Mouse (Mus musculus) kidney, postnatal 36 days (tissue): ENCODE measurements around the gene Maea.
A peak's percentile ranks its signal among the peaks of the same experiment; 100 is the strongest.
"Not testable (repeated sequence)": the region's sequence is repeated elsewhere in the genome, so short reads cannot be mapped to it uniquely, and the experiment has no call there.

Experiments
- DNase-seq, 2 experiments: peaks; one replicate each; pipeline ENCODE4 v3.0.0; 2021 to 2022; ENCODE audit warnings: mixed read lengths in 2 of 2

The Maea gene

DNA sequence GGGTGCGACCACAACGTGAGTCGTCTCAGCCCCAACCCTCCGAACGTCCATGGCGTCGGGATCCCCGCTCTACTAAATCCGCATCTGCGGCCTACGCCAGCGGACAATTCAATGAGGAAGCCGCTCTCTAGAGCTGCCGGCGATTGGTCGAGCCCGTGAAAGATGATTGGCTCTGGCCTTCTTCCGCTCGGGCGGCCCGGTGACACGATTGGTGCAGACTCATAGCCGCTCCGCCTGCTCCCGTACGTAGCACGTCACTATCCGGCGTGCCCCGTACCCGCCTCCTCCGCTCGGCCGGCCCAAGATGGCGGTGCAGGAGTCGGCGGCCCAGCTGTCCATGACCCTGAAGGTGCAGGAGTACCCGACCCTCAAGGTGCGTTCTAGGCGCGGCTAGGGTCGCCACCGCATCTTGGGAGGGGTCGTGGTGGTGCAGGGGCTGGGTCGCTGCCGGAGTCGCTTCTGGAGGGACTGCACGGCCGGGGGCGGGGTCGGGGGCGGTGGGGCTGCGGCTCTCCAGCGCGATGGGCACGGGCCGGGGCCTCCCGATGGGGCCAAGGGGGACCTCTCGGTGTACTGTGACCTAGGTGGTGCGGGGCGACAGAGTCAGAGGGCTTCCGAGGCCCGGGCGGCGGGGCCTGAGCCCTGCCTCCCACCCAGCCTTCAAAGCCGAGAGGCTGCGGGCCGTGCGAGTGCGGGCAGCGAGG lies at the start of gene Maea:
Gene Maea (plus strand): TSS at position 237 of the 704 bp plus-strand sequence.
- DNase-seq: peak; percentile 96 to 98

DNA sequence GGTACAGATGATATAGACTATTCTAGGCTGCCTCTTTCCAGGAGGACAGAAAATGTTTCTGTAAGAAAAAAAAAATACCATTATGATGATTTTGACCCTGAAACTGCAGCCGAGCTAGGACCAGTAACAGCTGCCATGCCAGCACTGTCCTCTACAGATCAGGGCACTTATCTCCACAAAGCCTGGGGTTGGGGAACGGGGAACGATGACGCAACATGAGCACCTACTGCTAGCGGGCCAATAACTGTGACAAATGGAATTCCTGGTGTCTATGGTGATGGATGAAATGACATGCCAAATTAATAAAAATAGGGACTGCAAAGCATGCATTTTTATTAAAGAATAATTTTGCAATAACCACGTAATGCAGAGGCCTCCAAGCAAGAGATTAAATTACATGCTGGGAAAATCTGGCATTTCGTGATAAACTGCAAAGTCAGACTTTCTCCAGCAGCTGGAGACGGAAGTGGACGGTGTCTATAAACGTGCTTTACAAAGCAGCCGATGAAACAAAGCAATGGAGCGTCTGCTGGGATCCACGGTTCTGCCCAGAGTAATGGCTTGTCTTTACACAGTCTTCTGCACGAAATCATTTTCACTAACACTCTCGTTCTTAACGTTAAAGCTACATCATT lies 41.4 kb upstream of the Maea start:
- DNase-seq: no peak

DNA sequence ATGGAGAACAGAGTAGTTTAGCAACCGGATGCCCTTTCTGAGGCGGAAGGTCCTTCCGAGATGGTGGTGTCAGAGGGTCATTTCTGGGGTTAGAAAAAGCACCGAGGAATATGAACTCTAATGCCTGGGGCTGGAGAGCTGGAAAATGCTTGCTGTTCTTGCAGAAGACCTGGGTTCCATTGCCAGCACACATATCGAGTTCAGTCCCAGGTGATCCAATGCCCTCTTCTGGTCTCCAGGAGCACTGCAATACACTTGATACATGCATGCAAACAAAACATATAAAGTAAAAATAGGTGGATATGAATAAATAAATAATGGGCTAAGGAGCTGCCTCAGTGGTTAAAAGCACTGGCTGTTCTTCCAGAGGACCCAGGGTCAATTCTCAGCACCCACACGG lies 38.1 kb upstream of the Maea start:
- peak; percentile 47 to 72 for DNase-seq

DNA sequence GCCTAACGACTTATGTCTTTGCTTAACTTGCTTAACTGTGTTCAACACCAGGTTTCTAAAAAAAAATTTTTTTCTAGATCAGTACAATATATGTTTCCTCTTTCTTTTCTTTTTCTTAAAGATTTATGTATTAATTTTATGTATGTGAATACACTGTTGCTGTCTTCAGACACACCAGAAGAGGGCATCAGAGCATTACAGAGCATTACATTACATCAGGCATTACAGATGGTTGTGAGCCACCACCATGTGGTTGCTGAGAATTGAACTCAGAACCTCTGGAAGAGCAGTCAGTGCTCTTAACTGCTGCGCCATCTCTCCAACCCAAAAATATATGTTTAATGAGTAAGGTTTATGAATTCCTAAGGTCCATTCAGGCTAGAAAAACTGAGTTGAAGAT lies 33.5 kb upstream of the Maea start:
- no peak for DNase-seq

DNA sequence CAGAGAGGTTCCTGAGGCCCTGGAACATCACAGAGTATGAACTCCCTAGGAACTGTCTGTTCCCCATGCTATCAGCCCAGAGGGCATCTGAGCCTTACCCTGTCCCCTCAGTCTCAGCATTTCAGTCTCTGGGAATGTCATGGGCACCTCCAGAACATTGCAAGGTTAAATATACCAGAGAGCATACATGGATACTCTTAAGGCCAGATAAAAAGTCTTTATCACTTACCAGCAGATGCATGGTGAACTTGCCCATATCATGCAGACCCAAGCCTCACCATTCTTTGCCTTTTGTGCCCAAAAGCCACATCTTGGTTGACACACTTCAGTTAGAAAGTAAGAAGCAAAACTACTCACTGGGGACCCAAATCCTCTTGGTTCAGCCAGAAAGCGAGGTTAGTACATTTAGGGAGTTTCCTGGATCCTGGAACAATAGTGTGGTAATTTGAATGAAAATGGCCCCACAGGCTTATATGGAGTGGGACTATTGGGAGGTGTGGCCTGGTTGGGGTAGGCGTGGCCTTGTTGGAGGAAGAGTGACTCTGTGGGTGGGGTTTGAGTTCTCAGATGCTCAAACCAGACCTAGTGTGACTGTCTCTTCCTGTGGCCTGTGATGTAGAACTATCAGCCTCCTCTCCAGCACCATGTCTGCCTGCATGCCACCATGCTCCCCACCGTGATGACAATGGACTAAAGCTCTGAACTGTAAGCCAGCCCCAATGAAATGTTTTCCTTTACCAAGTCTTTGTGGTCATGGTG lies 24.4 kb upstream of the Maea start:
- no peak for DNase-seq

DNA sequence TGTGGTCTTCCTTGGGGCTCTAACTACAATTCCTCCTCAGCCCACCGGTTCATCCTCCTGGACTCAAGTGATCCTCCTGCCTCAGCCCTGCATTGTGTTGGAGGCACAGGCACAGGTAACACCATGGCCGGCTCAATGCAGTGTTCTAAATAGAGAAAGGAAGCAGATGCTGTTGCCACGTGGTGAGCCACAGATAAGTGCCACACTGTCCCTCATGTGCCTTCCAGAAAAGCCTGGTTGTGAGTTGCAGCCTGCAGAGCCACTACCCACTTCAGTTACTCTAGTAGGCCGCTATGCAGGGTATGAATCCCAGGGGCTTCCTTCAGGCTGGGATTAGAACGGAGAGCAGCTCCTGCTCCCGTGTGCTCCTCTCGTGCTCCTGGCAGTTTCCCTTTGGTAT lies 23.1 kb upstream of the Maea start:
- no peak for DNase-seq

DNA sequence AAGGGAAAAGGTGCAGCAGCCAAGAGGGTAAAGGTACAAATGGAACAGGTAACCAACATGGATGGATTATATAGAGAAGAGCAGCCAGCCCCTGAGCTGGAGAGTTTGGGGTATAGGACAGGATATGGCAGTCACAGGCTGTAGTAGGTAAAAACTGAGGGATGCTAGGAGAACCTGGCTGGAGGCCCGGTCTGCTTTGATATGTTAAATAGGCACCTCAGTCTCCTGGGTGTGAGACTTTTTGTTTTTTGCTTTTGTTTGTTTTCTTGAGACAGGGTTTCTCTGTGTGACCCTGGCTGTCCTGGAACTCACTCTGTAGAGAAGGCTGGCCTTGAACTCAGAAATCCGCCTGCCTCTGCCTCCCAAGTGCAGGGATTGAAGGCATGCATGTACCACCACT lies 10.8 kb upstream of the Maea start:
- no peak for DNase-seq

DNA sequence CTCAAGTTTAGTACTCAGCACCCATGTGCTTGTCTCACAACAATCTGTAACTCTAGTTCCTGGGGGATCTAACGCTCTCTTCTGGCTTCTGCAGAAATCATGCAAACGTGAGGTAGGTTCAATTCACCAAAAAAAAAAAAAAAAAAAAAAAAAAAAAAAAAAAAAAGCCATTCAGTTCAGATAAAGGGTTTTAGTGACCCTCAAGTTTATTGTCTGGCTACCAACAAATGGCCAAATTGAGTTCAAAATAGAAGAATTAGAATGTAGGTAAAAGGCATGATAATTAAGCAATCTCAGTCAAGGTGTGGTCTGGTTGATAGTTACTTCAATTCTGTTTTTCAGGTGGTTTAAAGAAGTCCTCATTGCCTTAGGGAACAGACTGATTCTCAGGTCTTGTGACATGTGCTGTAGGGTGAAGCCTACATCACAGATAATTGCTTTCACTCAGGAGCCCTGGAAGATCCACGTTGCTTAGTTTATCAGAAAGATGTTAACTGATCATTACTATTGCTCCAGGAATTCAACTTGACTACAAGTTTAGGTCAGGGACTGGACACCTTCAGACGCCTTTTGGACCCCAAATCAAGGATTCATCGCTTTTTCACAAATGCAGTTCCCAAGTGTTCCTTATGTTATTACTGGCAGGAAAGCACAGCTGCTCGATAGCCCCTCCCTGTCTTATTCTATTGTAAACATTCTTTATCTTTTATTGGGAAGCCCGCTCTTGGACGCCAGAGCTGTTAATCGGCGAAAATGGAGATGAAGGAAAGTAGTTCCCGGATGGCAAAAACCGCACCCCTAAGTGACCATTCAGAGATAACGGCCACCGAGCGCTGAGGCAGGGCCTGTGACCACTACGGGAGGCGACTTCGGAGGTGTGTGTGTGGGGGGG lies 682 bp upstream of the Maea start:
- no peak for DNase-seq

DNA sequence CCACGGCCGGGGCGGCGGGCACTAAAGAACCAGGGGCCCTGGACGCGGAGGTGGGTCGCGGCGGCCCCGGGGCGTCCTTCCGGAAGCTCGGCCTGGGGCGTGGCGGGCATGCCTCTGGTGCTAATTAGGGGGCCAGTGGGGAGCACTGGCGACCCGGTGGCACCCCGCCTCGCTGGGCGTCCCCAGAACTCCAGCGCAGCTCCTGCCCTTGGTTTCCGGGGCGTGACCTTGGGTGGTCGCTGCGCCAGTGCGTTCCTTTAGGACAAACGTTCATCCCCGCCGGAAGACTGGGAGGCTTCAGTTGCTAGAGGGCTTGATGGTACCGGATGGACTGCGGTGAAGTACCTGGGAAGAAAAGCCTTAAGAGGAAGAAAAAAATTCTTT lies 660 bp downstream of the Maea start:
- DNase-seq: peak in 1 of 2 experiments; percentile 62

DNA sequence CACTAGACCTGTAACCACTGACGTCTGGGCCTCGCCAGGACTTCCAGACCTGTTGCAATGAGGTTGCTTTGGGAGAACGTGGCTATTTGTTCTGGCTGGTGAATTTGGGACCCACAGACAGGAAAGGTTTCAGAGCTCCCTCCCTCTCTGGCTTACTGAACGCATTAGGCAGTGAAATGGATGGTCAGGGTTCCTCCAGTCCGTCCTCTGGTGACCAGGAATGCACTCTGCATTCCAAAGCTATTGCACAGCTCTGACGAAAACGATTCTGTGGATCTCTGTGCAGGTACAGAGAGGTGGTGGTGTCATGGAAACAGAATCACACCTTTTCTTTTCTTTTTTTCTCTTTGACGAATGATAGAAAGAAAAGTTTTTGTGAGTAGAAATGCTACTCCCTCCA lies 1.9 kb downstream of the Maea start:
- DNase-seq: no peak

DNA sequence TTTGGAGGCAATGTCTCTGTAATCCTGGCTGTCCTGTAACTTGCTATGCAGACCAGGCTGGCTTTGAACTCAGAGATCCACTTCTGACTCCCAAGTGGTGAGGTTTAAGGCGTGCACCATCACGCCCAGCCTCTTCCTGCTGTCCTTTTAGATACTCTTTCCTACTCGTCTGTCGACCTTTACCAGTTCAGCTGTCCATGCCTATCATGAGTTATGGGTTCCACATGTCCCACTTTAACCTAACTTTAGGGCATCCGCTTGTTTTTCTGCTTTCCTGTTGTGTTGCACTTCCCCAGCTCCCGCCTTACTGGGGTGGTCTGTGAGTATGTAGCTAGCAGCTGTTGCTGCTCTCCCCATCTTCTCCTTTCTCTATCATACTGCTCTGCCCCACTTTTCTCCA lies 5.9 kb downstream of the Maea start:
- no peak for DNase-seq

DNA sequence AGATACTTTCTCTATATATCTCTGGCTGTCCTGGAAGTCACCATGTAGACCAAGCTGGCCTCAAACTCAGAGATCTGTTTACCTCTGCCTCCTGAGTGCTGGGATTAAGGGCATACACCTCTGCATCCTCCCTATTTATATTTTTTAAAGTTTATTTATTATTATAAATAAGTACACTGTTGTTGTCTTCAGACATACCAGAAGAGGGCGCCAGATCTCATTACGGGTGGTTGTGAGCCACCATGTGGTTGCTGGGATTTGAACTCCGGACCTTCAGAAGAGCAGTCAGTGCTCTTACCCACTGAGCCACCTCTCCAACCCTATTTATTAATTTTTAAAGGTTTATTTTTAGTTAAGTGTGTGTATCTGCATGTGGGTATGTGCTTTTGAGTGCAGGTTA lies 6.9 kb downstream of the Maea start:
- not testable (repeated sequence) for DNase-seq

DNA sequence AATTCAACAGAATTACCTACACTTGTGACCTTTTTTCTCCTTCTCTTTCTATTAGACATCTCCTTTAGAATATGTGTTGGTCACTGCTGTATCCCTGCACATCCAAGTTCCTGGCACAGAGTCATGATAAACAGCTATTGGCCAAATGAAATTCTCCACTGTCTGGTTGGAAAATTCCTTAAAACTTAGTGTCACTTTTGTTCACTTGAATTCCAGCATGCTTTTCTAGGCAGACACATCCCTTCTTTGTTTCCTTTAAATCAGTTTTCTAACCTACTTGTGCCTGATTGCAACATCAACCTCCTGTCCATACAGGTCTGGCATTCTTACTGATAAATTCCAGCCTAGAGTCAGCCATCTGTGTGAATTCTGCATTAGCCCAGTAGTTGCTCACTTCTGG lies 7.5 kb downstream of the Maea start:
- no peak for DNase-seq

DNA sequence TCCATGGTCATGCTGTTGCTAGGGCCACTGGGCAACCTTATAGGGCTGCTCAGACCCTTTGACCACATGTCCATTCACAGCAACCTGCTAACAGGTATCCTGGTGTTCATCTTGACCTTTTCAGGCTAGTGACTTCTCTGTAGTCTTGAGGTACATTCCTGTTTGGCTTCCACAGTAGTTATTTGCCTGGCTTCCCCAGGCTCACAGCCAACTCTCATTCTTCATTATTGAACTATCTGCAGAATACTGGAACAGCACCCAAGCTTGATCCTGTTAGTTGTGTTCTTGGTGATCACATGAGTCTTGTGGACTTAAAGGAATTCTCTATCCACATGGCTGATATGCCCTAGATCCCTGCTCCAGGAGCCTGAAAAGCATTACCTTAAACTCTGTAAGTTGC lies 8.3 kb downstream of the Maea start:
- DNase-seq: peak; percentile 54 to 65

DNA sequence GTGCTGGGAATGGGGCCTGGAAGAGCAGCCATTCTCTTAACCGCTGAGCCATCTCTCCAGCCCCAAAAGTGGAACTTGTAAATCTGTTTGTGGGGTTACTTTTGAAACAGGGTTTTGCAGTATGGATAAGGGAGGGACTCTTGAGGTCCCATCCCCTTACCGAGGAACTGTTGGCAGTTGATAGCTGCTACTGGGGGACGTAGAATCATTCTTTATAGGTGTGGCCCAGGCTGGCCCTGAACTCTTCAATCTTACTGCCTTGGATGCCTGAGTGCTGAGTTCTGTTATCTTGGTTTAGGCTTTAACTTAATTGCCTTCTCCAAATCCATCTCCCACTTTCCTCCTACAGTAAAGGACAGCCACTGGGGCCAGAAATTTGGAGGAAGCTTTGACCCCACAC lies 8.8 kb downstream of the Maea start:
- DNase-seq: no peak

DNA sequence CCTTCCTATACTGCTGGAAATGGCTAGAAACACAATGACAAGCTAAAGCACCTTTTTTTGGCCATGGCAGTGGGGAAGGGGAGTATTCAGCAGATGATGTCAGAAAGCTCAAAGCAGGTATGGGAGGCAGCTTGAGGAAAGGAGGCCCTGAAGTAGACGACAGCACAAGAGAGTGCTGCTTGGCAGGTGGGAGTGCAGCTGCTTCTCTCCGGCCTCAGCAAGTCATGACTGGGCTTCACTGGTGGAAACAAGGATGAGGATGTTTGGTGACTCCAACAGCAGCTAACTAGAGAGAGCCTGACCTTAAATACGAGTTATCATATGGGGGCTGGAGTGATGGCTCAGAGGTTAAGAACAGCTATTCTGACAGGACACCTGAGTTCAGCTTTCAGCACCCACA lies 12.3 kb downstream of the Maea start:
- no peak for DNase-seq

DNA sequence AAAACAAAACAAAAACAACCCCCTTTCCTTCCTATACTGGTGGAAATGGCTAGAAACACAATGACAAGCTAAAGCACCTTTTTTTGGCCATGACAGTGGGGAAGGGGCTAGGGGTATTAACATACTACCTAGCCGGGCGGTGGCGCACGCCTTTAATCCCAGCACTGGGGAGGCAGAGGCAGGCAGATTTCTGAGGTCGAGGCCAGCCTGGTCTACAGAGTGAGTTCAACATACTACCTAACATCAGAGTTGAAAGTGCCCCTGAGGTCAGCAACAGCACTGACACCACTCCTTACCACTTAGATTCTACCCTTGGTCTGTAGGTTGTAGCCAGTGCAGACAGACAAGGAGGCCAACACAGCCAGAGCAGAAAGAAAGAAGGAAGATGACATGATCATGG lies 13.9 kb downstream of the Maea start:
- no peak for DNase-seq

DNA sequence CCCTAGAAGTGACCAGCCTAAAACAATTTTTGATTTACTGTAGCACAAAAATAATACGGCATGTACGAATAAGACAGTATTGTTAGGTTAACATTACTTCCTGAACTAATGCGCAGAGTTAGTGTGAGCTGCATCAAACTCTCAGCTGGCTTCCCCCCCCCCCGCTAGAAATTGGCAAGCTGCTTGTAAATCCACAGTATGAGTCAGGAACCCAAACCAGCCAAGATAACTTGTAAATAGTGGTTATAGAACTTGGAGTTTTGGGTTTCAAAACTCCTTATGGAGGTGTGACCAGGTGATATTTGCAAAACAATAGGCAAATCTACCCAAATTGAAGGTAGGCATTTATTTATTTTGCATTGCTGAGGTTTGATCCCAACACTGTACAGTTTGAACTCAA lies 14.4 kb downstream of the Maea start:
- no peak for DNase-seq

DNA sequence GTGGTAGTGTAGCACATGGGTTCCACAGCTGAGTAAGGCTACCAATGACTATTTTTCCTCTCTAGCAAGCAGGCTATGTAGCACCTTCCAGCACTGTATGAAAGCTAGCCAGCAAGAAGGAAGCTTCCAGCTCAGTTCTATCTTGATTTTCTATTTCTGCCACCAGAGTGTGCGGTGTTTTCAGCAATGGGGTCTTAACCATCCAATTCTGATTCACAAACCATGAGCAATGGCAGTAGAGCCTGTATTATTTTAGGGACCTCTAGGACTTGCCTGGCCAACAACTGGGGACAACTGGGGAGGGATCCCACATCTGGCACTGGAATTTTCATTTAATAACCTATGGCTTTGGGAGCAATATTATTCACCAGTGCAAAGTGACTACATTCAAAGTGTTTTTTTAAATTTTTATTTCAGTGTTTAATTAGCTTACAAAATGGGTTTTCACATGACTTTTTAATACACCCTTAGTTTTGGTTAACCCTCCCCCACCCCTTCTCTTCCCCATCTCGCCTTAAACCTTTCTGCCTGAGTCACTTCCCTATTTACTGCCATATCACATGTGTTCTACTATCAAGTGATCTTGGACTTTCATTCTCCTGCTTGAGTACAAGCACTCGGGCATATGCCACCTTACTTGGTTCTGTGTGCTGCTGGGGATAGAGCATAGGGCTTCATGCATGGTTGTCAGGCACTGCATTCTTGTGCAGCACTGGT lies 16.4 kb downstream of the Maea start:
- DNase-seq: no peak

DNA sequence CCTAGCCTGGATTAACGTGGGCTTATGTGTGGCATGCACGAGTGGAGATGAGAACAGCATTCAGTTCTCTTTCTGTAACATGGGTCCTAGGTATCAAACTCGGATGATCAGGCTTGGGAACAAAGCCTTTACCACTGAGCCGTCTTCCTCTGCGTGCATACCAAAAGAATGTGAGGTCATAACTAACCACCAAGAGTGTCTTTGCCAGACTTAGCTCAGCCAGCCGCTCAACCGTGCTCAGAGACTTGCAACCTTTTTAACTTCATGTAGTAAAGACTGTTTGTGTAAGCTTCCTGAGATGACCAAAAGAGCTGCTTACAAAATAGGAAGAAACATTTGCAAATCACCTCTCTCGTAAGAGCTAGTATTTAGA lies 16.9 kb downstream of the Maea start:
- peak in 1 of 2 experiments; percentile 29 for DNase-seq

DNA sequence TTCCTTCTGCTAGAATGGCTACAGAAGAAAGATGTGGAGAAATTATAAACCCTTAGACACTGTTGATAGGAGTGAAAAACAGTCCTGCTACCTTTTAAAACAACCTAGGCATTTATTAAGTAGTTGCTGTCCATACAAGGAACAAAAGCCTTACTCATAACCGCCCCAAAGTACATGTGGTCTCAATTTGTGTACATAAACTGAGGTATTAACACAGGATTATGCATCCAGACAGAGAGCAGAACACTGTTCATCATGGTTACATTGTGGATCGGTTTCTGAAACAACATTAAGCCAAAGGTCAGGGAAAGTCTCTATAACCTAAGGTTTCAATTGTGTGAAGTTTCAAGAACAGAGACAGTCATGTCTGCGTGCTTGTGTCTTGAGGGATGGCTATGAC lies 17.7 kb downstream of the Maea start:
- no peak for DNase-seq

DNA sequence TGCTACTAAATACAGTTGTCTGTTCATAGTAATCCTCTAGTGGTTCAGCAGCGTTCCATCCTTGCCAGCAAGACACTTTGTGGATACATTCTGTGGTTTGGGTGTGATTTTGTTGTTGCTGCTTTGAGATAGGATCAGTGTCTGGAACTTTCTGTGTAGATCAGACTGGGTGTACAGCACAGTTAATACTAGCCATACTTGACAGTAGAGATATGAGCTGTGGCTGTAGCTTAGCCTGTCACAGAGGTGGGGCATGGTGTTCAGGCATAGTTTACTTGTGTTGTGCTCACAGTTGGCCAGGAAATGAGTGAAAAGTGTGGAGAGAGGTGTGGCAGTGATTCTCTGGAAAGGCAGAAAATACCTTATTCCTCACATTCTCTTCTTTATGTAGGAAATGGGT lies 22.2 kb downstream of the Maea start:
- no peak for DNase-seq

DNA sequence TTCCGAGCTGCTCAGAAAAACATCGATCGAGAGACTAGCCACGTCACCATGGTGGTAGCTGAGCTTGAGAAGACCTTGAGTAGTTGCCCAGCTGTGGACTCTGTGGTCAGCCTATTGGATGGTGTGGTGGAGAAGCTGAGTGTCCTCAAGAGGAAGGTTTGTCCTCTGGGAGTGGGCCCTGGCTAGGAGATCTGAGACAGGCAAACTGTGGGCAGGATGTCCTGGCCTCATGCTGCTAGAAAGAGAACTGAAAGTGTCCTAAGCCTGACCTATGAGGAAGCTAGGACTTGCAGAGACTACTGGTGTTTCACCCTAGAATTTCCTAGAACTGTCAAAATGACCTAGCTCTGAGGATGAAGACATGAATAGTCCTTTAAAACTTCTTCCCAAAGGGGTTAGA lies 23.2 kb downstream of the Maea start:
- DNase-seq: no peak
